Mouse (Mus musculus): ENCODE measurements around the gene Impdh1.

DNA sequence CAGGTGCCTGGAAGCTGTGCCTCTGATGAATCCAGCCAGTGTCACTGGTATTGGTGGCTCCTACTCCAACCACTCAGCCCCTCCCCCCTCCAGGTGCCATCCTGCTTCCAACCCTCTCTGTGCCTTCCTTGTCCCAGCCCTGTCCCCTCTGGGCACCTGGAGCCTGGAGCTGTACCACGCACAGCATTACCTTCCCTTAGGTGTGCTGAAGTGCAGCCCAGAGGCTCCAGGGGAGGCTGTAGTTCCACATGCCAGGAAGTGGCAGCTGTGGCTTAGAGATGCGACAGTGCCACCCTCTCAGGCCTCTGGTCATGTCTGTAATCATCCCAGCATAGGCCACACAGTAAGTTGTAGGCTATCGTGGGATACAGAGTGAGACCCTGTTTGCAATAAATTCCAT, 15.6 kb upstream of the Impdh1 start:
- no peak for TF ChIP-seq CTCF (IDR thresholded peaks at IDR 0.05; ENCODE audit: low read depth)
- TF ChIP-seq EP300 (IDR thresholded peaks at IDR 0.05; ENCODE audit: low read depth), result no peak
